Mouse (Mus musculus) neural tube, embryonic 15.5 days (tissue): ENCODE measurements around the gene Atg9b. TPM values are rescaled to one million over a fixed set of nuclear protein-coding genes. Genes with fewer than 3 reads are reported as not detected.

Experiments
- ATAC-seq: fragments of 200-750 bp; cut with Nextera tagmentation; 2 replicates; pipeline ENCODE4 v1.8.0; 2017; ENCODE audit warnings: mild to moderate bottlenecking, moderate TSS enrichment, moderate library complexity; ENCODE audit not compliant: low FRiP score
- H3K27ac ChIP-seq: fragments of 300-500 bp; sonication (generic); replicated peaks from 2 replicates; pipeline ENCODE4 v1.5.1; 2015; ENCODE audit warnings: mild to moderate bottlenecking, inconsistent platforms
- H3K27me3 ChIP-seq: fragments of 300-500 bp; sonication (generic); replicated peaks from 2 replicates; pipeline ENCODE4 v1.6.1; 2015; ENCODE audit warnings: inconsistent platforms
- H3K36me3 ChIP-seq: fragments of 300-500 bp; sonication (generic); 2 replicates; pipeline ENCODE4 v1.6.1; 2015; ENCODE audit warnings: inconsistent platforms
- H3K4me1 ChIP-seq: fragments of 300-500 bp; sonication (generic); 2 replicates; pipeline ENCODE4 v1.6.1; 2015; ENCODE audit warnings: inconsistent platforms
- H3K4me2 ChIP-seq: fragments of 300-500 bp; sonication (generic); 2 replicates; pipeline ENCODE4 v1.6.1; 2015; ENCODE audit warnings: inconsistent platforms, mild to moderate bottlenecking, moderate library complexity
- H3K4me3 ChIP-seq: fragments of 300-500 bp; sonication (generic); replicated peaks from 2 replicates; pipeline ENCODE4 v1.5.1; 2015; ENCODE audit warnings: mild to moderate bottlenecking, inconsistent platforms
- H3K9ac ChIP-seq: fragments of 300-500 bp; sonication (generic); replicated peaks from 2 replicates; pipeline ENCODE4 v1.6.1; 2015; ENCODE audit warnings: mild to moderate bottlenecking, inconsistent platforms
- H3K9me3 ChIP-seq: fragments of 300-500 bp; sonication (generic); replicated peaks from 2 replicates; pipeline ENCODE4 v1.6.1; 2016; ENCODE audit warnings: inconsistent platforms
- WGBS: fragments of 180-500 bp; shearing (Covaris S2); methylation state at CpG from one replicate; pipeline ENCODE4 v1.1.7; 2015; ENCODE audit warnings: mixed read lengths; 5-methylcytosine and 5-hydroxymethylcytosine counted together
- polyA plus RNA-seq: library from polyadenylated mRNA; unstranded; fragments of >200 nt; fragmentation: Nextera tagmentation; extraction: Ambion mirVana; gene quantifications from 2 replicates; pipeline ENCODE4 v1.2.1, GENCODE M21; 2015

Gene Atg9b
- polyA plus RNA-seq, 1 experiment from 2014 or later, result 4.8 TPM

DNA sequence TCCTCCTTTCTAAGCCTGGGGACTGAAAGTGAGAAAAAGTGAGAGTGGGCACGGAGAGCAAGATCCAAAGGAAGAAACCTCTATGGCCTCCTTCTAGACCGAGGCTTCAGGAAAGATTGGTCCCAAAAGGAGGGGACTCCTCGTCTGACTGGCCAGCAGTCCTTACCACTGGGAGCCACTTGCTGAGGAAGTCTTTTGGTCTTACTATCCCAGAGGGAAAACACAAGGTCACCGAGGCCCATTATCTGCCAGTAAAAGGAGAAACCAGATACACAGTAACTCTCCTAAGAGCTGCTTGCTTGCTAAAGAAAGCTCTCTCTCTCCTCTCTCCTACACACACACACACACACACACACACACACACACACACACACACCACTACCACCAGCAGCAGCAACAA is 38.6 kb downstream of the Atg9b start:
- H3K4me2 ChIP-seq, result no peak overlapping the region
- H3K27me3 ChIP-seq, result no peaks in the 10 kb centered on the region
- no peak overlapping the region for H3K4me3 ChIP-seq
- WGBS, result 32% methylated on average over 4 of the region's 4 CpGs
- H3K27ac ChIP-seq, result peak overlapping the region; percentile 94
- H3K9ac ChIP-seq, result 0 out of 2 replicates have a peak overlapping the region, but pooled peaks have one; percentile 86
- ATAC-seq, result no peak
- peaks cover 51% of the 10 kb centered on the region for H3K4me1 ChIP-seq
- H3K36me3 ChIP-seq, result no peaks in the 10 kb centered on the region
- H3K9me3 ChIP-seq, result no peaks in the 10 kb centered on the region

DNA sequence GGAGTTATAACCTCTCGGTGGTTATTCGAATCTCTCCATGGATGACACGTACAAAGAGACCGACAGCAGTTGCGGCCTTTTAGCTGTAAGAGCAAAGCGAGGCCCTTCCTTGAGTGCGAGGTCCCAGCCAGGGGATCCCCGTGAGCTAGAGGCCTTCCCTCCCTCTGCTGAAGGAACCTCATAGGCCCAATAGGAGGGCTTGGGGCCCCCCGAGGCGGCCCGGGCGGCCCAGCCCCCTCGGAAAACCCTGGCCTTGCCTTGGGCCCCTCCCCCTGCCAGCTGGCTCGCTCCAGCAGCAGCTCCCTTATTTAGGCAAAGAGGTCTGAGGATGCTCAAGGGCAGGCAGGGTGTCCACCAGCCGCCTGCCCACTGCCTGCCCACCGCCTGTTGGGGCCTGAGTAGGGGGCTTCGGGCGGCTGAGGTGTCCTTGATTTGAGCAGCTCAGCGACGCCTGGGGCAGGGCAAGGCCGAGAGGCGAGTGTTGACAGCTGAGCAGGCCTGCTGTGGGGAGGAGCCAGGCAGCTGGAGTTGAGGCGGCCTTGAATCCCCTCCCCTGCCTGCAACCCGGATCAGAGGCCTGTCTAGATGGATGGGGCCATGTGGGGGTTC is 39.6 kb downstream of the Atg9b start:
- peak; percentile 19 for ATAC-seq
- Histone ChIP-seq H3K4me1 (peaks cover 60% of the 10 kb centered on the region), H3K9me3 (no peaks in the 10 kb centered on the region), H3K36me3 (no peaks in the 10 kb centered on the region), H3K27ac (peak overlapping the region; percentile 94), H3K27me3 (no peaks in the 10 kb centered on the region), H3K4me3 (peak overlapping the region; percentile 83), H3K4me2 (peak overlapping the region; percentile 95), H3K9ac (peak overlapping the region; percentile 86)
- 1% methylated on average over 24 of the region's 24 CpGs for WGBS

- Histone ChIP-seq H3K27me3 (no peaks in the 10 kb centered on the region), H3K27ac (peak overlapping the region; percentile 94), H3K4me1 (peaks cover 60% of the 10 kb centered on the region), H3K9ac (peak overlapping the region; percentile 86), H3K4me2 (peak overlapping the region; percentile 95), H3K4me3 (peak overlapping the region; percentile 83), H3K9me3 (no peaks in the 10 kb centered on the region), H3K36me3 (no peaks in the 10 kb centered on the region)
- 1% methylated on average over 29 of the region's 41 CpGs for WGBS
- ATAC-seq, result peak; percentile 92
Observed at GRCm38 (mm10) chr5:24351701-24352171, 40.2 kb downstream of the Atg9b start.

- Histone ChIP-seq H3K9me3 (no peaks in the 10 kb centered on the region), H3K4me2 (peak within 1 kb of the TSS; percentile 95), H3K4me1 (peaks cover 60% of the 10 kb centered on the region), H3K27ac (peak within 1 kb of the TSS; percentile 94), H3K9ac (peak within 1 kb of the TSS; percentile 86), H3K27me3 (no peaks in the 10 kb centered on the region), H3K4me3 (peak within 1 kb of the TSS; percentile 83), H3K36me3 (no peaks in the 10 kb centered on the region)
- WGBS, result 0% methylated on average over 37 of the region's 53 CpGs
- ATAC-seq, result peak; percentile 37
Observed at GRCm38 (mm10) chr5:24351278-24351677, 40.7 kb downstream of the Atg9b start, which contains the start of gene Kcnh2. TSS of gene Kcnh2 (minus strand) at chr5:24351604.

GRCm38 (mm10) chr5:24350531-24351250 is 41.3 kb downstream of the Atg9b start:
- H3K9me3 ChIP-seq, result no peaks in the 10 kb centered on the region
- no peaks in the 10 kb centered on the region for H3K27me3 ChIP-seq
- H3K36me3 ChIP-seq, result peaks cover 2% of the 10 kb centered on the region; the same call in 1 of the 2 replicates
- WGBS, result 30% methylated on average over 15 of the region's 15 CpGs
- H3K4me3 ChIP-seq, result peak overlapping the region; percentile 83
- H3K4me2 ChIP-seq, result peak overlapping the region; percentile 95
- peak; percentile 0; the same call in 1 of the 2 replicates for ATAC-seq
- peak overlapping the region; percentile 86 for H3K9ac ChIP-seq
- H3K27ac ChIP-seq, result peak overlapping the region; percentile 94
- H3K4me1 ChIP-seq, result peaks cover 60% of the 10 kb centered on the region

- Histone ChIP-seq H3K36me3 (peaks cover 4% of the 10 kb centered on the region; the same call in 1 of the 2 replicates), H3K4me2 (peak overlapping the region; percentile 95), H3K27ac (no peak overlapping the region), H3K9me3 (no peaks in the 10 kb centered on the region), H3K9ac (peak overlapping the region; percentile 86), H3K4me1 (peaks cover 66% of the 10 kb centered on the region), H3K27me3 (no peaks in the 10 kb centered on the region), H3K4me3 (peak overlapping the region; percentile 83)
- WGBS, result 48% methylated on average over 3 of the region's 3 CpGs
- no peak for ATAC-seq
Observed at GRCm38 (mm10) chr5:24350073-24350472, 41.9 kb downstream of the Atg9b start.

GRCm38 (mm10) chr5:24348546-24348945 is 43.4 kb downstream of the Atg9b start:
- Histone ChIP-seq H3K4me3 (peak overlapping the region; percentile 53), H3K4me1 (peaks cover 78% of the 10 kb centered on the region), H3K36me3 (peaks cover 4% of the 10 kb centered on the region; the same call in 1 of the 2 replicates), H3K27ac (peak overlapping the region; percentile 75), H3K27me3 (no peaks in the 10 kb centered on the region), H3K9me3 (no peaks in the 10 kb centered on the region), H3K9ac (peak overlapping the region; percentile 61), H3K4me2 (peak overlapping the region; percentile 95)
- ATAC-seq, result no peak
- WGBS, result 0% methylated on average over 26 of the region's 30 CpGs

DNA sequence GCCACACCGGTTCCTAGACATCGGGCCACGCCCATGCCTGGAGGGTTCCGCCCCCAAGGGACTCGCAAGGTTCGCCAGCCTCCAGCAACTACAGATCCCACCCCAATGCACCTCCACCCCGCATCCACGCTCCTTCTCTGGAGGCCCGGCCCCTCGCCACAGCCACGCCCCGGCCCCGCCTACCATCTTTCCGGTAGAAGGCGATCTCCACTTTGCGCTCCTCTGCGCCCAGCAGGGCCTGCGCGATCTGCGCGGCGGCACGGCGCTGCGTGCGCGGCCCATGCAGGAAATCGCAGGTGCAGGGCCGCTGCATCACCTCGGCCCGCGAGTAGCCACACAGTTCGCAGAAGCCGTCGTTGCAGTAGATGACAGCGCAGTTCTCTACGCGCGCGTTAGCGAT is 43.8 kb downstream of the Atg9b start:
- peak; percentile 25; the same call in 1 of the 2 replicates for ATAC-seq
- H3K4me1 ChIP-seq, result peaks cover 77% of the 10 kb centered on the region
- H3K4me3 ChIP-seq, result peak overlapping the region; percentile 53
- peak overlapping the region; percentile 61 for H3K9ac ChIP-seq
- H3K27me3 ChIP-seq, result no peaks in the 10 kb centered on the region
- peak overlapping the region; percentile 75 for H3K27ac ChIP-seq
- WGBS, result under 1% methylated on average over 41 of the region's 41 CpGs
- peak overlapping the region; percentile 95 for H3K4me2 ChIP-seq
- peaks cover 4% of the 10 kb centered on the region; the same call in 1 of the 2 replicates for H3K36me3 ChIP-seq
- no peaks in the 10 kb centered on the region for H3K9me3 ChIP-seq

- Histone ChIP-seq H3K27ac (peak overlapping the region; percentile 75), H3K27me3 (no peaks in the 10 kb centered on the region), H3K4me1 (peaks cover 72% of the 10 kb centered on the region), H3K4me2 (peak overlapping the region; percentile 95), H3K9me3 (no peaks in the 10 kb centered on the region), H3K9ac (peak overlapping the region; percentile 61; the same call in 1 of the 2 replicates), H3K4me3 (peak overlapping the region; percentile 53), H3K36me3 (peaks cover 4% of the 10 kb centered on the region; the same call in 1 of the 2 replicates)
- ATAC-seq, result no peak
- 49% methylated on average over 7 of the region's 7 CpGs for WGBS
Observed at GRCm38 (mm10) chr5:24347186-24347875, 44.6 kb downstream of the Atg9b start.

GRCm38 (mm10) chr5:24346313-24346712 is 45.6 kb downstream of the Atg9b start:
- ATAC-seq, result no peak
- Histone ChIP-seq H3K4me2 (no peak overlapping the region), H3K9ac (no peak overlapping the region), H3K27ac (no peak overlapping the region), H3K27me3 (no peaks in the 10 kb centered on the region), H3K4me1 (peaks cover 66% of the 10 kb centered on the region), H3K4me3 (no peak overlapping the region), H3K36me3 (peaks cover 4% of the 10 kb centered on the region; the same call in 1 of the 2 replicates), H3K9me3 (no peaks in the 10 kb centered on the region)
- whole genome bisulfite sequencing, result 92% methylated on average over 7 of the region's 7 CpGs

DNA sequence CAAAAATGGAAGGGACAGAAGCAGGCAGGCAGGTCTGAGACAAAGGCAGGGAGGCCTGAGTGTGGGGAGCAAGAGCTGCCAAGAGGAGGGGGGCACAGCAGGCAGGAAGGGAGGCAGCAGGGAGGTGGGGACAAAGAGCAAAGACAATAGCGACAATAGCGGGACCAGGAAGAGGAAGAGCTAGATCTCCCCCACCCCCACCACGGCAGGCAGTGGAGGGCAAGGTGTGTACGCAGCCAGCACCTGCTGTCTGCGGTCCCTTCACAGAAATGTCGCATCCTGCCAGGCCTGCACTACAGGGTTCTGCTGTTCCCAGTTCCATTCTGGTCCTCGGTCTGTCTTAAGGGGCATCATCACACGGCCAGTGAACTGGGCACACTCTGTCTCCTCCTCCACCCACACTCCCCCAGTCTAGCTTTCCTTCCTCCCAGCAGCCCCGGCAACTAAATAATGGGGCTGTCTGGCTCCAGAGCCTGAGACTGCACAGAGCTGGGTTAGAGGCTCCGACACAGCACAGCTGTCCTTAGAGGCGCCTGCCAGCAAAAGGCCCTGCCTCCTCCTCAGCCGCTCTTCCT is 47.4 kb downstream of the Atg9b start:
- Histone ChIP-seq H3K36me3 (peaks cover 6% of the 10 kb centered on the region; the same call in 1 of the 2 replicates), H3K9me3 (no peaks in the 10 kb centered on the region), H3K27me3 (no peaks in the 10 kb centered on the region), H3K27ac (peak overlapping the region; percentile 86), H3K4me2 (peak overlapping the region; percentile 41), H3K4me3 (no peak overlapping the region), H3K9ac (peak overlapping the region; percentile 22; the same call in 1 of the 2 replicates), H3K4me1 (peaks cover 49% of the 10 kb centered on the region)
- 5% methylated on average over 12 of the region's 12 CpGs for WGBS
- ATAC-seq, result peak; percentile 35; the same call in 1 of the 2 replicates
